Mouse (Mus musculus) kidney, postnatal 10 days (tissue): ENCODE results near the gene Gm28047.

ENCODE experiments used
- DNase-seq: peaks from one replicate; pipeline ENCODE4 v3.0.0; 2021; ENCODE audit warnings: mixed read lengths

The Gm28047 gene

DNA sequence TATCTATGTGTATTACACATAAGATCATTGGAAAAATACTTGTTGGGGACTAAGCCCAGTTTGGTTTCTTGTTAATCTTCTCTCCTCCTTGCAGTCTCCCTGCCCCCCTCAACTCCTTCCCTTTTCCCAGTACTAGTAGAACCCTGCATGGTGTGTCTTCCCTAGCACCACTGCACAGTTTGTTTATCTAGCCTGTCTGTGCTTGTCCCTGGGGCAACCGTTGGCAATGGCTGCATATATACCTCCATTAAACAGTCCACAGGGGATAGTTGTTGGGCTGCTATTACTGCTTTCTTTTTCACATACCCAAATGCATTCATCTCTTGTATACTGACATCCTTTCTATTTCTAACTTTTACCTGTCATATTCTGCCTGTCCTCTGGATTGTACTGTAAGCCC is 137.2 kb downstream of the Gm28047 start:
- no peak for DNase-seq

DNA sequence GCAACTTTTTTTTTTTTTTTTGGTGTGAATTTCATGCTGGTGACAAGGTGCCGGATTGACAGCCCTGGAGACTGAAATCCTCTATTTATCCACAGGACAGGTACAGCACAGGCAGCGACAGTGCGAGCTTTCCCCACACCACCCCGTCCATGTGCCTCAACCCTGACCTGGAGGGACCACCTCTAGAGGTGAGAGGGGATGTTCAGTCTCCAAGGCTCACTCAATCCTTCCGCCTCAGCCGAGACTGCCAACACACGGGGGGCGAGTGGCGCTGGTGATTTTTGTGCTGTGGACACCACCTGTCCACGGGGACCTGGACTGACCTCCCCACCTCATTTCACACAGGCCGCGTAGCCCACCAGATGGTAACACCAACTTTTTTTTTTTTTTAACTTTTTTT is 139.0 kb downstream of the Gm28047 start:
- DNase-seq: no peak

DNA sequence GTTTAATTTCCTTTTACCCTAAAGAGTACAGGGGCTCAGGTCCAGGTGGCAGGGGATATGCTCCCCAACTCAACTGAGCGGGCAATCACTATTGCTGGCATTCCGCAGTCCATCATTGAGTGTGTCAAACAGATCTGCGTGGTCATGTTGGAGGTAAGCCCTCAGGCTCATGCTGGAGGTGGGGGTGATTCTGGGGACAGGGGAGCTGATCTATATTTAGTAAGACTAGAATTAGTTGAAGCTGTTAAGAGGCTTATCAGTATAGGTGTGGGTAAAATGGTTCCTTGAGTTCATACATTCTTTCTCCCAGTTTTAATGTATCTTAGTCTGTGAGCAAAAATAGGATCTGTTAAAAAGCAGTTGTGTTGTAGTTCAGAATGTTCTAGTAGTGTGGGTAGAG is 141.7 kb downstream of the Gm28047 start:
- no peak for DNase-seq

DNA sequence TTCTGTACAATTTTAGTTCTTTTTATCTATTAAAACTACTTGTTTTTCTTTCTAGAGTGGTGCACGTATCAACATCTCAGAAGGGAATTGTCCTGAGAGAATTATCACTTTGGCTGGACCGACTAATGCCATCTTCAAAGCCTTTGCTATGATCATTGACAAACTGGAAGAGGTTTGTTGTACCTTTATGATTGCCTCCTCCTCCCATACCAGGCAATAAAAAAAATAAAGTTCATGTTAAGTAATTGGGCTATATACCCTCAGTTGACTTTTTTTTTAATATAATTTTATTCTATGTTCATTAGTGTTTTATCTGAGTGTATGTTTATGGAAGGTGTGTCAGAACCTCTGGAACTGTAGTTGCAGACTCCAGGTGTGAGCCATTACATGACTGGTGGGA is 150.3 kb downstream of the Gm28047 start:
- DNase-seq: no peak
